Mouse (Mus musculus) megakaryocyte-erythroid progenitor cell, adult 5 weeks (primary cell): Measurements from ENCODE around the gene Tomt. TPM values are rescaled to one million over a fixed set of nuclear protein-coding genes. Genes with fewer than 3 reads are reported as not detected.

Source experiments
- polyA plus RNA-seq: library from polyadenylated mRNA; stranded (reverse); fragments of >175 nt; gene quantifications from 2 replicates; pipeline ENCODE4 v1.2.3, GENCODE M21; 2012

Gene Tomt
- polyA plus RNA-seq = 0.03 and 0.08 TPM in 2 replicates

GRCm38 (mm10) chr7:101906287-101906681 is at the start of gene Tomt:
Gene Tomt, minus strand, starts transcription at chr7:101906359.

GRCm38 (mm10) chr7:101933751-101934240 is 27.6 kb upstream of the Tomt start, which contains the start of the genes Lrrc51 and Numa1:
Gene Lrrc51, minus strand, starts transcription at chr7:101933895.
Gene Numa1, plus strand, starts transcription at chr7:101934111.

GRCm38 (mm10) chr7:101905561-101906286 is 435 bp downstream of the Tomt start, which contains the start of gene Lamtor1:
Gene Lamtor1, plus strand, starts transcription at chr7:101905904.

GRCm38 (mm10) chr7:101870629-101871028 is 35.5 kb downstream of the Tomt start, which contains the start of gene Folr1:
Gene Folr1, minus strand, starts transcription at chr7:101870788.

GRCm38 (mm10) chr7:101863415-101863814 is 42.7 kb downstream of the Tomt start, which contains the start of gene Anapc15:
Gene Anapc15, plus strand, starts transcription at chr7:101863715.

GRCm38 (mm10) chr7:101857094-101857493 is 49.1 kb downstream of the Tomt start, which contains the start of gene Folr2:
Gene Folr2, minus strand, starts transcription at chr7:101857194.

Other genes with a start within 250 kb of the Tomt start
- 22.5 and 25.8 TPM in 2 replicates for gene Clpb, start 242.7 kb downstream of the Tomt start, polyA plus RNA-seq
- gene Phox2a, start 88.0 kb downstream of the Tomt start, polyA plus RNA-seq = 0.07 and 0.09 TPM in 2 replicates
- gene Inppl1, start 68.1 kb downstream of the Tomt start, polyA plus RNA-seq = 11.8 and 13.7 TPM in 2 replicates
- not detected in 2 replicates for gene Folr2, start 49.2 kb downstream of the Tomt start, polyA plus RNA-seq
- gene Anapc15, start 42.6 kb downstream of the Tomt start, polyA plus RNA-seq = 18.9 and 25.1 TPM in 2 replicates
- gene Folr1, start 35.6 kb downstream of the Tomt start, polyA plus RNA-seq = 0.10 and 0.11 TPM in 2 replicates
- gene Lamtor1, start 455 bp downstream of the Tomt start, polyA plus RNA-seq = 98.1 and 126 TPM in 2 replicates
- 0.22 TPM in 1 of 2 replicates, not detected in the other for gene Lrrc51, start 27.5 kb upstream of the Tomt start, polyA plus RNA-seq
- gene Numa1, start 27.8 kb upstream of the Tomt start, polyA plus RNA-seq = 131 and 170 TPM in 2 replicates
- gene Il18bp, start 112.3 kb upstream of the Tomt start, polyA plus RNA-seq = 7.0 and 11.9 TPM in 2 replicates
- gene Rnf121, start 159.1 kb upstream of the Tomt start, polyA plus RNA-seq = 3.2 and 3.7 TPM in 2 replicates
- 18.2 and 25.0 TPM in 2 replicates for gene Xndc1, start 159.2 kb upstream of the Tomt start, polyA plus RNA-seq
- gene Xntrpc, start 159.4 kb upstream of the Tomt start, polyA plus RNA-seq = 0.90 and 1.6 TPM in 2 replicates
- gene Trpc2, start 176.8 kb upstream of the Tomt start, polyA plus RNA-seq = 1.0 and 1.4 TPM in 2 replicates
- 0.04 TPM in 1 of 2 replicates, not detected in the other for gene Art1, start 195.4 kb upstream of the Tomt start, polyA plus RNA-seq
- gene Art5, start 203.1 kb upstream of the Tomt start, polyA plus RNA-seq = 0.36 and 0.67 TPM in 2 replicates
- gene Chrna10, start 210.5 kb upstream of the Tomt start, polyA plus RNA-seq = 0.06 TPM in 1 of 2 replicates, not detected in the other